Mouse (Mus musculus) R1 (cell line): ENCODE measurements around the gene Gm9833.

Experiments
- DNase-seq: peaks from one replicate; pipeline ENCODE4 v3.0.0-alpha.2; 2018; ENCODE audit warnings: low read depth, low spot score

The Gm9833 gene

DNA sequence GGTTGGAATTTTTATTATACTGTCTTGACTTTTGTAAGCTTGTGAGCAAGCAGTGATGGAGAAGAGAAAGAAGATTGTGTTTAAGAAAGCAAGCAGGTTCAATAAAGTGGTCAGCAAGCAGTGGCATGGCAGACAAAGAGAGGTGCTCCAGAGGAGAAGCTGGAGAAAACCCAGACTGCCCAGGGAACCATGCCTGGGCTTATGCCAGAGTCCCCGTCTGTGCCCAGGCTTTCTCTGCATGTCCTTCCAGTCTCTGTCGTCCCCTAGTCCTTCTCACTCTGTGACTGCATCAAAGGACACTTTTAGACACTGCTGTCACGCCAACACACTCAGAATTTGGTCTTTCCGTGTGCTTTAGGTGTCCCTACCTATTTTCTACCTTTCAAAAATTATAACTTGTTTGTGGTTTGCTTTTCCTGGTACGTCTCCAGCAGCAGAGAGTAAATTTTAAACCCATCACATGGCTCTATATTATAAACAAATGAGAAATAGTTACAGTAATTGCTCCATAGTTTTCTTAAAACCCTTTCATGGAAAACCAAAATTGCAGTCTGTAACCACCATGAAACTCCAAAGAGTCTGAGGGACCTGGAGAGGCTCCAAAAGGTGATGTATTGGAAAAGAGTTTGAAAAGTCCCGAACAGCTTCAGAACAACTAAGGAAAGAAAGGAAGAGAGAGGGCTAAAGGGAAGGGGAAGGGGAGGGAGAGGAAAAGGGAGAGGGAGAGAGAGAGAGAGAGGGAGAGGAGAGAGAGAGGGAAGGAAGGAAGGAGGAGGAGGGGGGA lies 34.2 kb downstream of the Gm9833 start:
- no peak for DNase-seq

- no peak for DNase-seq
Observed at GRCm38 (mm10) chr3:10123615-10124014, 35.7 kb downstream of the Gm9833 start.

DNA sequence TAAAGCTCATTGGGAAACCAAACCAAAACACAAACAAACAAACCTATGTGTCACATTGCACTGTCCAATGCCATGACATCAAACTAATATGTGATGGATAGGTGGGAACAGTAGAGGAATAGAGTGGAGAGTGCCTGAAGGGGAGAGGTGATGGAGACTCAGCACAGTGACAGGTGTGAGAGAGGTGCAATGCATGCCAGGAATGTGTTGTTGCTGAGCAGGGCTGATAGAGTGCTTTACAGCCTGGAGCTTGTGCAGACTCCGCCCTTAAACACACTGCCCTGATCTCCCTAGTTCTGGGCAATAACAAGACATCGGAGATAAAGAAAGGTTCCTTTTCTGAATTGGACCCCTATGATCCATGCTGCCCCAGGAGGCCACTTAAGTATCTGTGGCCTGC lies 36.2 kb downstream of the Gm9833 start:
- DNase-seq: no peak

- DNase-seq: no peak
Observed at GRCm38 (mm10) chr3:10125301-10125700, 37.4 kb downstream of the Gm9833 start.

GRCm38 (mm10) chr3:10126036-10126435 lies 38.1 kb downstream of the Gm9833 start:
- no peak for DNase-seq

DNA sequence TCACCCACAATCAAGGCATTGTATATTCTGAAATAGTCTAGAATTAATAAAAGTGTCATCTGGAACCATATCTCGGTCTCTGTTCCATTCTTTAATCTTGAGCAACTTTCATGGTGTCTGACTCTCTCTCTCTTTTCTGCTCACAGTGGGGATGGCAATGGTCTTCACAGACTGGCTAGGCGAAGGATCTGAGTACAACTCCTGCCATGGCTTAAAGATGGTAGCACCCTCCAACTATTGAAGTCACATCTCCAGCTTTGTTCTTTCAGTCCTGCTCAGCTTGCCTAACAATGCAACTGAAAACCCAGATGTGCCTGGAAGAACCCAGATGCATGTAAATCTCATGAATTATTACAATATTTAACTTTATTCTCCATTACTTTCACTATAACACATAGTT lies 38.6 kb downstream of the Gm9833 start:
- DNase-seq: no peak

- DNase-seq: no peak
Observed at GRCm38 (mm10) chr3:10126952-10127351, 39.0 kb downstream of the Gm9833 start.

- no peak for DNase-seq
Observed at GRCm38 (mm10) chr3:10127505-10127904, 39.6 kb downstream of the Gm9833 start.
